Mouse (Mus musculus) intestine, postnatal 0 days (tissue): ENCODE measurements at regions not wholly inside any gene's neighbourhood (a gene's known extent, or its start where the extent isn't known, plus 50 kb on each side); places are given as distances from the start of the nearest gene placed in this dataset.

Experiments used
- ATAC-seq: fragments of 200-750 bp; cut with Nextera tagmentation; 2 replicates; pipeline ENCODE4 v1.8.0; 2017; ENCODE audit warnings: mild to moderate bottlenecking, moderate TSS enrichment, moderate library complexity
- H3K27ac ChIP-seq: fragments of 300-500 bp; sonication (generic); 2 replicates; pipeline ENCODE4 v1.5.1; 2014; ENCODE audit warnings: mild to moderate bottlenecking, low read depth, low read length, moderate library complexity
- H3K27me3 ChIP-seq: fragments of 300-500 bp; sonication (generic); replicated peaks from 2 replicates; pipeline ENCODE4 v1.6.1; 2014; ENCODE audit warnings: low read length, mixed read lengths; ENCODE audit not compliant: control insufficient read depth, insufficient read depth
- H3K36me3 ChIP-seq: fragments of 300-500 bp; sonication (generic); 2 replicates; pipeline ENCODE4 v1.6.1; 2014; ENCODE audit warnings: mild to moderate bottlenecking, moderate library complexity; ENCODE audit not compliant: control insufficient read depth, insufficient read depth
- H3K4me1 ChIP-seq: fragments of 300-500 bp; sonication (generic); replicated peaks from 2 replicates; pipeline ENCODE4 v1.6.1; 2014; ENCODE audit warnings: antibody characterized with exemption, low read length, mixed read lengths; ENCODE audit not compliant: control insufficient read depth, insufficient read depth
- H3K4me2 ChIP-seq: fragments of 300-500 bp; sonication (generic); replicated peaks from 2 replicates; pipeline ENCODE4 v1.6.1; 2014; ENCODE audit warnings: low read depth, mild to moderate bottlenecking, moderate library complexity
- H3K4me3 ChIP-seq: fragments of 300-500 bp; sonication (generic); 2 replicates; pipeline ENCODE4 v1.5.1; 2014; ENCODE audit warnings: low read depth, low read length
- H3K9ac ChIP-seq: fragments of 300-500 bp; sonication (generic); 2 replicates; pipeline ENCODE4 v1.6.1; 2014; ENCODE audit warnings: mild to moderate bottlenecking, low read depth, low read length
- H3K9me3 ChIP-seq: fragments of 300-500 bp; sonication (generic); 2 replicates; pipeline ENCODE4 v1.6.1; 2016; ENCODE audit warnings: mixed run types; ENCODE audit not compliant: control insufficient read depth
- CTCF ChIP-seq: sonication (generic); IDR thresholded peaks from 2 replicates; pipeline ENCODE4 v1.5.1; 2016; ENCODE audit warnings: low read depth, mild to moderate bottlenecking, control low read depth, antibody characterized with exemption, moderate library complexity
- WGBS: fragments of 180-500 bp; shearing (Covaris S2); extraction: QIAGEN DNeasy Blood & Tissue Kit; methylation state at CpG from one replicate; pipeline ENCODE4 v1.1.7; 2014; 5-methylcytosine and 5-hydroxymethylcytosine counted together

DNA sequence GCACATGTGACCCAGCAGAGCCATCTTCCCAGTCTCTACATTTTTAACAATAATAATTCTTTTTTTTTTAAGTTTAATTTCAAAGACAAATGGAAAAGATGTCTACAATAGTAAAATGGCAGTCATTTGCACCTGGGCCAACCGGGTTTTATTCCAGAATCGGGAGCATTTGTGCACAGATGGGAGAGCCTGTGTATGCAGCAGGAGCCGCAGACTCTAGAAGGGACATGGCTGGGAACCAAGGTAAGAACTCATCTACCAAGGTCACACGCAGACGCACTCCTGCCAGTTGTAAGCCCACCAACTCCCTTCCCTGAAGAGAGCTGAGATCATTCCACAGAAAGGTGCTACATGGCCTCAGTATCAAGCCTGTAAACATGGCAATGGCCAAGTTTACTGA, 586.4 kb upstream of the Adam5 start:
- no peak overlapping the region for H3K4me2 ChIP-seq
- H3K4me3 ChIP-seq = no peak overlapping the region
- H3K4me1 ChIP-seq = no peaks in the 10 kb centered on the region
- H3K36me3 ChIP-seq = no peaks in the 10 kb centered on the region
- TF ChIP-seq CTCF = no peak
- H3K9ac ChIP-seq = no peak overlapping the region
- no peaks in the 10 kb centered on the region for H3K9me3 ChIP-seq
- H3K27me3 ChIP-seq = no peaks in the 10 kb centered on the region
- no peak overlapping the region for H3K27ac ChIP-seq
- WGBS = 94% methylated on average over 5 of the region's 5 CpGs
- ATAC-seq = no peak

DNA sequence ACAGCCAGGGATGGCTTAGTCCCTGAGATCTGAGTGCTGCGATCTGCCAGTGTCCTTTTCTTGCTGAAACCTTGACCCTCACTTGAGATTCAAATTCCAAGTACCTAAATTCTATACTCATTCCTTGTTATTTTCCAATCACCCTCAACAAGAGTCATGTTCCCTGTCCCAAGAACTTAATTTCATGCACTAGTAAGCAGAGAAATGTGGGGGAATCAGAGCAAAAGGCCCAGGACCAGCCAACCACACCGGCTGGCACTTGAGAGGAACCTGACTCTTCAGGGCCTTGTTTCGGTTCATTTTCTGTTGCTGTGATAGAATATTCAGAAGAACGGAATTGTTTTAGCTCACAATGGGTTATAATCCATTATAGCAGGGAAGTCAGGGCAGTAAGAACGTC, 583.7 kb upstream of the Adam5 start:
- H3K27ac ChIP-seq = no peak overlapping the region
- no peaks in the 10 kb centered on the region for H3K4me1 ChIP-seq
- H3K9ac ChIP-seq = no peak overlapping the region
- H3K27me3 ChIP-seq = no peaks in the 10 kb centered on the region
- H3K4me2 ChIP-seq = no peak overlapping the region
- no peak overlapping the region for H3K4me3 ChIP-seq
- no peaks in the 10 kb centered on the region for H3K36me3 ChIP-seq
- H3K9me3 ChIP-seq = no peaks in the 10 kb centered on the region
- TF ChIP-seq CTCF = no peak
- WGBS = 91% methylated on average over 5 of the region's 5 CpGs
- no peak for ATAC-seq

DNA sequence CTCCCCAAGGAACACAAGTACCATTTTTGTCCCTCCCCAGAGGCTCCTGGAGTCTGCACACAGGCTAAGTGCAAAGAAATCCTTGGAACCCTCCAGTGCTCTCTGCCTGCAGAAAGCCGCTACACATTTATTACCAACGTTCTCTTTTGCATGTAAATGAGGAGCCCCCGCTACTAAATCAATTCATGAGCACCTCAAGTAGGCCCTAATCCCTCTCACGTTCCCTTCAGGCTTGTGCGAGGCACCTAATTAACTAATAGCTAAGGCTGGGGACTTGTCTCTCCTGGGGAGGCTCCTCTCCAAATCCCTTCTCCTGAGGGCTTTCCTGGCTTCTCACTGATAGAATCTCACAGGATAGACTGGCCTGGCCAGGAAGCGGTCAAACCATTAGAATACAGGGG, 568.6 kb upstream of the Adam5 start:
- no peaks in the 10 kb centered on the region for H3K36me3 ChIP-seq
- H3K27me3 ChIP-seq = no peaks in the 10 kb centered on the region
- 52% methylated on average over 6 of the region's 6 CpGs for WGBS
- H3K9ac ChIP-seq = no peak overlapping the region
- TF ChIP-seq CTCF = no peak
- no peaks in the 10 kb centered on the region for H3K4me1 ChIP-seq
- no peak overlapping the region for H3K4me2 ChIP-seq
- ATAC-seq = no peak
- H3K4me3 ChIP-seq = no peak overlapping the region
- H3K9me3 ChIP-seq = no peaks in the 10 kb centered on the region
- H3K27ac ChIP-seq = no peak overlapping the region

DNA sequence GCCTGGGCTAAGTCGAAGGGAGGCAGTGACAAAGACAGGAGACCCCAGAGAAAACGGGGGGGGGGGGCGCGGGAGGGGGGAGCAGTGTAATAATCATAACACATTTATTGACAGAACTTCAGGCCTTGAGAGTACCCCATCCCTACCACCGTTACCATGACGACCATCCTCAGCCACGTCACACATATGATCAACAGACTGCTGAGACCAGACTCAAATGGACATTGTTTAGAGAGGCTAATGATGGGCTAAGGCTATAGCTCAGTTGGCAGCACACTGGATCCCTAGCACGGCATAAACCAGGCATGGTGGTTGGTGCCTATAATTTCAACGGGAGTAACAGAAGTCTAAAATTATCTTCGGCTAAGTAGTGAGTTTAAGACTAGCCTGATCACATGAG, 565.8 kb upstream of the Adam5 start:
- Histone ChIP-seq H3K27ac (no peak overlapping the region), H3K4me2 (no peak overlapping the region), H3K27me3 (no peaks in the 10 kb centered on the region), H3K4me3 (no peak overlapping the region), H3K9ac (no peak overlapping the region), H3K4me1 (no peaks in the 10 kb centered on the region), H3K36me3 (no peaks in the 10 kb centered on the region), H3K9me3 (no peaks in the 10 kb centered on the region)
- no peak for TF ChIP-seq CTCF
- ATAC-seq = no peak
- 48% methylated on average over 8 of the region's 10 CpGs for WGBS

DNA sequence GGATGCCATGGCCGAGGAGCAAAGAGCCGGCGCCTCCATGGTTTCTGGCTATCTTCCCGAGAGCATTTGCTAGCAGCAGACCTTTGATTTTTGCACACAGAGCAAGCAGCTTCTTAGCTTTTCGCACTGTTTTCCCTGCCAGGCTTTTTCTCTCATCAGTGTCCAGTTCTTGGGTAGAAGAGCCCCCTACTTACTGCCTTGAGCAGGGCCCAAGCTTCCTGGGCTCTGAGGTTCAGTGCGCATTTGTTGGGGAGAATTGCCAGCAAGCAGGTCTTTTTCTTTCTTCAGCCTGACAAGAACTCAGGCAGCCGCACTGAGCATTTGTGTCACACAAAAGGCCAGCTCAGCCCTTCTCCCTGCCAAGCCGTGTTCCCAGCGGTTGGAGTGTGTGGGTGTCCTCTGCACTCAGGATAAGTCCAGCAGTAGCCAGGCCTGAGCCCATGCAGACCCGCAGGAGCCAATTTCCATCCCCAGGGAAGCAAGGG, 565.2 kb upstream of the Adam5 start:
- ATAC-seq = no peak
- H3K9me3 ChIP-seq = no peaks in the 10 kb centered on the region
- no peak overlapping the region for H3K9ac ChIP-seq
- no peaks in the 10 kb centered on the region for H3K27me3 ChIP-seq
- WGBS = 71% methylated on average over 10 of the region's 10 CpGs
- H3K36me3 ChIP-seq = no peaks in the 10 kb centered on the region
- H3K4me2 ChIP-seq = no peak overlapping the region
- H3K4me3 ChIP-seq = no peak overlapping the region
- H3K4me1 ChIP-seq = no peaks in the 10 kb centered on the region
- no peak overlapping the region for H3K27ac ChIP-seq
- no peak for TF ChIP-seq CTCF

DNA sequence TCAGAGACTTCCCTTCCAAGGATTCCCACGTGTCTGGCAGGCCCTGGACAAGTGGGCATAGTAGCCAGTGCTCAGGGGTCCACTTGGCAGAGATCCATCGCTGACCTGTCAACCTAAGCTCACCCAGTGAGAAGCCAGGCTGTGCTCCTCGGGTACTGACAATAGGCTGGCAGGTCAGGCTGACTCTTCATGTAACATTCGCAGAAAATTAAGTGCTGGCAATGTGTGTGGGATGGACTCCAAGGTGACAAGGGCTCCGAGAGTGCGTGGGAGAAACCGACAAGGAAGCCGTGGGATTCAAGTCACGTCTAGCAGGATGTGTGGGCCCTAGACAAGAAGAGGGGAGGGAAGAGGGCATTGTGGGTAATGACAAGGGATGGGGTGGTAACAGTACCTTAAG, 564.6 kb upstream of the Adam5 start:
- no peaks in the 10 kb centered on the region for H3K9me3 ChIP-seq
- H3K4me2 ChIP-seq = no peak overlapping the region
- H3K27ac ChIP-seq = no peak overlapping the region
- ATAC-seq = no peak
- no peaks in the 10 kb centered on the region for H3K27me3 ChIP-seq
- H3K4me1 ChIP-seq = no peaks in the 10 kb centered on the region
- no peak for TF ChIP-seq CTCF
- 76% methylated on average over 9 of the region's 9 CpGs for WGBS
- H3K9ac ChIP-seq = no peak overlapping the region
- no peaks in the 10 kb centered on the region for H3K36me3 ChIP-seq
- no peak overlapping the region for H3K4me3 ChIP-seq

DNA sequence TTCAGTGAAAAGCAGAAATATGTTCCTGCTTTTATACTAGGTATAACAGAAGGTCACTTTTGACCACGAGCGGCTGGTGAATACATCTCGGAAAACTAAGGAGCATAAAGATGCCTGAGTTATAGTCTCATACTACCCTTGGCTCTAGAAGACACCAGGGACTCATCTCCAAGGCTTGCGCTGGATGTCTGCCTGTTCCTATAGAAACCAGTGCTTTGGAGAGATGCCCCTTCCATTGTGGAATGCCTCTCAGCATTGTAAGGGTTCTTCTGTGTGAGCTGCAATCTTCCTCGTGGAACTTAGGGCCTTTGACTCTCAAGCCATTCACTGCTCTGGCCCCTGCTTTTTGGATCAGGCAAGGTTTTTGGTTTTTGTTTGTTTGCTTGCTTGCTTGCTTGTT, 561.0 kb upstream of the Adam5 start:
- no peak for ATAC-seq
- no peak overlapping the region for H3K9ac ChIP-seq
- H3K9me3 ChIP-seq = no peaks in the 10 kb centered on the region
- H3K4me3 ChIP-seq = no peak overlapping the region
- H3K27ac ChIP-seq = no peak overlapping the region
- 79% methylated on average over 5 of the region's 5 CpGs for WGBS
- H3K4me2 ChIP-seq = no peak overlapping the region
- TF ChIP-seq CTCF = no peak
- H3K36me3 ChIP-seq = no peaks in the 10 kb centered on the region
- no peaks in the 10 kb centered on the region for H3K27me3 ChIP-seq
- H3K4me1 ChIP-seq = no peaks in the 10 kb centered on the region
